ENCODE assay signal across 8 mouse cellular contexts in the genomic region with DNA sequence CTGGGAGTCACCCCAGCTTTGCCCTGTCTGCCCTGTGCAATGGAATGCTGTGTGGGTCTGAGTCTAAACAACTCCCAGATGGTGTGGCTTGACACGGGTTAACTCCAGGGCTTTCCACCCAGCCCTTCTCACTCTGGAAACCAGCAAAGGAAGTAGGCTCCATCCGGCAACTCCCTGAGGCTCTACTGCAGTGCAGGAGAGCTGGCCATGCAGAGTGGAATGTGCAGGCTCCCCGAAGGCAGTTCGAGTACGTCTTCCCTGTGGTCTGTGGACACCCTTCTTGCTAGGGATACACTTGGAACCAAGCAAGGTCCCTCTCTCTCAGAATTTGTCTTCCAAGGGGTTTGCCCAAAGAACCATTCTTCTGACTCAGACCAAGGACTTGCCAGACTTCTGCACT.
A peak's percentile ranks its signal among the peaks of the same experiment; 100 is the strongest.
DNase-seq lines count a peak whose midpoint lies in the region; ATAC-seq and TF ChIP-seq lines count a peak whose summit lies in the region.

No protein-coding gene starts in this region.

- H3K4me2 ChIP-seq in forebrain, embryonic 12.5 days = no peak overlapping the region
- H3K4me2 ChIP-seq in kidney, postnatal 0 days (ENCODE audit: low read length) = no peak overlapping the region; the same call in 1 of the 2 replicates

- peak overlapping the region; percentile 73 for H3K27ac ChIP-seq in forebrain, embryonic 10.5 days
- no peak overlapping the region; the same call in 1 of the 2 replicates for H3K27ac ChIP-seq in forebrain, embryonic 12.5 days
- peak overlapping the region; percentile 75 for H3K27ac ChIP-seq in kidney, postnatal 0 days

- no peak for ATAC-seq in forebrain, embryonic 12.5 days (ENCODE audit: low FRiP score)
- ATAC-seq in kidney, postnatal 0 days (replicated peaks; ENCODE audit: low FRiP score, low read depth) = peak; percentile 26; the same call in 1 of the 2 replicates
- ATAC-seq in activated CD4-positive, CD25-positive, alpha-beta regulatory T cell, adult 4 months = no peak

- H3K4me3 ChIP-seq in forebrain, embryonic 10.5 days = no peak overlapping the region
- no peak overlapping the region for H3K4me3 ChIP-seq in forebrain, embryonic 12.5 days (replicated peaks)
- no peak overlapping the region for H3K4me3 ChIP-seq in kidney, postnatal 0 days (replicated peaks; ENCODE audit: low read depth, low read length)

- no peak for TF ChIP-seq CTCF in kidney, postnatal 0 days (IDR thresholded peaks at IDR 0.05; ENCODE audit: low read depth)

- H3K9ac ChIP-seq in forebrain, embryonic 12.5 days = no peak overlapping the region
- H3K9ac ChIP-seq in kidney, postnatal 0 days (ENCODE audit: low read depth, low read length) = no peak overlapping the region

- WGBS in forebrain, embryonic 10.5 days = 48% methylated on average over 5 of the region's 5 CpGs
- 70% methylated on average over 5 of the region's 5 CpGs for WGBS in forebrain, embryonic 12.5 days
- WGBS in kidney, postnatal 0 days = 7% methylated on average over 5 of the region's 5 CpGs

- H3K36me3 ChIP-seq in forebrain, embryonic 10.5 days (replicated peaks) = peaks cover 36% of the 10 kb centered on the region
- peaks cover 54% of the 10 kb centered on the region for H3K36me3 ChIP-seq in forebrain, embryonic 12.5 days (replicated peaks)
- peaks cover 29% of the 10 kb centered on the region; the same call in 1 of the 2 replicates for H3K36me3 ChIP-seq in kidney, postnatal 0 days (ENCODE audit: insufficient read depth, low read length)

- 0 out of 2 replicates have a peak, but pooled peaks cover 3% of the 10 kb centered on the region for H3K9me3 ChIP-seq in forebrain, embryonic 10.5 days
- no peaks in the 10 kb centered on the region for H3K9me3 ChIP-seq in forebrain, embryonic 12.5 days
- no peaks in the 10 kb centered on the region for H3K9me3 ChIP-seq in kidney, postnatal 0 days (replicated peaks; ENCODE audit: low read length)

- H3K27me3 ChIP-seq in forebrain, embryonic 10.5 days (ENCODE audit: poor library complexity, severe bottlenecking) = peaks cover 43% of the 10 kb centered on the region
- H3K27me3 ChIP-seq in forebrain, embryonic 12.5 days = peaks cover 12% of the 10 kb centered on the region; the same call in 1 of the 2 replicates
- no peaks in the 10 kb centered on the region for H3K27me3 ChIP-seq in kidney, postnatal 0 days (ENCODE audit: insufficient read depth, low read length)

- H3K4me1 ChIP-seq in forebrain, embryonic 10.5 days = peaks cover 78% of the 10 kb centered on the region
- H3K4me1 ChIP-seq in forebrain, embryonic 12.5 days = peaks cover 65% of the 10 kb centered on the region
- H3K4me1 ChIP-seq in kidney, postnatal 0 days (replicated peaks; ENCODE audit: insufficient read depth, low read length) = peaks cover 30% of the 10 kb centered on the region

- DNase-seq in forebrain, embryonic 10.5 days (ENCODE audit: extremely low spot score, low spot score) = peak; percentile 41
- DNase-seq in heart, adult 9 months (ENCODE audit: low spot score in 2 of 2) = peak; percentile 29 to 59
- DNase-seq in kidney, postnatal 0 days (ENCODE audit: low spot score) = peak; percentile 76
- DNase-seq in mesoderm, embryonic 11.5 days (ENCODE audit: low read depth, low spot score) = peak; percentile 63
- DNase-seq in urinary bladder, postnatal 25 days (ENCODE audit: low spot score) = no peak
- no peak for DNase-seq in cerebellum, postnatal 4 days (ENCODE audit: low spot score in 2 of 2)

Comparison
In these comparisons a context has a peak if more than half of its experiments do, and no peak if none do; other contexts are left out.
1. DNase-seq: peak in forebrain, embryonic 10.5 days (single experiment), heart, adult 9 months (2 of 2), kidney, postnatal 0 days (single experiment) and mesoderm, embryonic 11.5 days (single experiment); none in urinary bladder, postnatal 25 days (single experiment) and cerebellum, postnatal 4 days (0 of 2).